Mouse (Mus musculus) Patski (cell line): ENCODE data around the gene Shroom3. TPM values are rescaled to one million over a fixed set of nuclear protein-coding genes. Genes with fewer than 3 reads are reported as not detected.

Source experiments
- ATAC-seq: fragments of 100-300 bp; one replicate; pipeline ENCODE4 v1.8.0; 2021
- CTCF ChIA-PET: fragments of 350-600 bp; sonication (Branson Sonifier 250); formaldehyde crosslinking; loops from one replicate; lab custom pipeline; 2022; ENCODE audit warnings: inconsistent platforms; lab: Charles Lee
- POLR2A ChIA-PET: fragments of 350-600 bp; sonication (Branson Sonifier 250); formaldehyde crosslinking; loops from one replicate; lab custom pipeline; 2022; ENCODE audit warnings: antibody characterized with exemption, inconsistent platforms; lab: Charles Lee
- DNase-seq: peaks from one replicate; pipeline ENCODE4 v3.0.0-alpha.2; 2011; ENCODE audit warnings: low read depth, low spot score
- H3K27me3 ChIP-seq: fragments of 371-371 bp; one replicate; pipeline ENCODE4 v1.5.1; 2021
- CTCF ChIP-seq: fragments of 100-300 bp; IDR thresholded peaks from one replicate; pipeline ENCODE4 v1.5.1; 2021
- in situ Hi-C: fragments of 300-500 bp; cut with MboI; formaldehyde crosslinking; loops from 3 replicates; pipeline ENCODE4 v1.11.1; 2018; ENCODE audit warnings: low pct_unique_long_range_greater_than_20kb, mixed read lengths
- polyA plus RNA-seq: library from polyadenylated mRNA; unstranded; gene quantifications from one replicate; pipeline ENCODE4 v1.2.3, GENCODE M21; 2021

The Shroom3 gene
- polyA plus RNA-seq, 1 experiment from 2014 or later = 206 TPM

GRCm38 (mm10) chr5:93005229-93005814 lies 322.1 kb downstream of the Shroom3 start:
- peak; percentile 51 for ATAC-seq
- in situ Hi-C loops = loop anchor here (10.0 kb wide), 1 partner anchor 159 kb away; no protein-coding TSS in a partner anchor
- ChIA-PET CTCF (interaction anchor here (0.9 kb wide), 2 partner anchors 11 to 51 kb away, joined by 3 to 5 read pairs; no protein-coding TSS in a partner anchor), POLR2A (no interaction called here)
- no peak for TF ChIP-seq CTCF
- DNase-seq = no peak
- no peaks in the 10 kb centered on the region for H3K27me3 ChIP-seq

GRCm38 (mm10) chr5:93005815-93006341 lies 322.6 kb downstream of the Shroom3 start:
- no peak for TF ChIP-seq CTCF
- POLR2A ChIA-PET = no interaction called here
- CTCF ChIA-PET = interaction anchor here (0.9 kb wide), 2 partner anchors 11 to 51 kb away, joined by 3 to 5 read pairs; no protein-coding TSS in a partner anchor
- H3K27me3 ChIP-seq = no peaks in the 10 kb centered on the region
- ATAC-seq (no peak), DNase-seq (no peak)
- in situ Hi-C loops = loop anchor here (10.0 kb wide), 1 partner anchor 159 kb away; no protein-coding TSS in a partner anchor

- in situ Hi-C loops = loop anchor here (10.0 kb wide), 1 partner anchor 157 kb away; no protein-coding TSS in a partner anchor
- ATAC-seq (no peak), DNase-seq (no peak)
- no peaks in the 10 kb centered on the region for H3K27me3 ChIP-seq
- no peak for TF ChIP-seq CTCF
- CTCF ChIA-PET = no interaction called here
- POLR2A ChIA-PET = no interaction called here
Measured at GRCm38 (mm10) chr5:93008256-93008655, 325.0 kb downstream of the Shroom3 start.

Other genes with a start within 250 kb of the Shroom3 start
- 48.6 TPM for gene Nup54, start 248.2 kb upstream of the Shroom3 start, polyA plus RNA-seq
- gene Scarb2, start 176.6 kb upstream of the Shroom3 start, polyA plus RNA-seq = 43.1 TPM
- not detected for gene Fam47e, start 128.4 kb upstream of the Shroom3 start, polyA plus RNA-seq
- gene Stbd1, start 80.4 kb upstream of the Shroom3 start, polyA plus RNA-seq = 9.9 TPM
- gene Ccdc158, start 8.2 kb upstream of the Shroom3 start, polyA plus RNA-seq = 8.0 TPM